28 mouse cellular contexts compared by ENCODE assay signal in genomic region chr11:107639657-107640056, GRCm38 (mm10).
DNase-seq lines count a peak whose midpoint lies in the region; ATAC-seq and TF ChIP-seq lines count a peak whose summit lies in the region.
"Had no signal": no experiment of that assay in that cellular context is flagged by ENCODE, and none has a peak within 500 bp of the region (broad histone marks: within the 10 kb centered on the region; RNA-seq: fewer than 3 reads in every experiment).

No protein-coding gene starts in this region.

- peaks cover 3% of the 10 kb centered on the region for H3K9me3 ChIP-seq in CH12.LX (replicated peaks; ENCODE audit: low read length)
- H3K9me3 ChIP-seq: embryonic facial prominence, embryonic 12.5 days; embryonic facial prominence, embryonic 15.5 days; forebrain, embryonic 12.5 days; heart, embryonic 12.5 days; heart, embryonic 15.5 days; hindbrain, embryonic 10.5 days; hindbrain, embryonic 13.5 days; intestine, embryonic 15.5 days had no signal

- H3K4me3 ChIP-seq in CH12.LX (replicated peaks in 1 of 3; ENCODE audit: low read depth in 2 of 3, low read length in 2 of 3, poor library complexity in 1 of 3): no peak overlapping the region
- H3K4me3 ChIP-seq: embryonic facial prominence, embryonic 12.5 days; embryonic facial prominence, embryonic 15.5 days; forebrain, embryonic 12.5 days; heart, embryonic 12.5 days; heart, embryonic 15.5 days; hindbrain, embryonic 10.5 days; hindbrain, embryonic 13.5 days; intestine, embryonic 15.5 days had no signal

- ATAC-seq in megakaryocyte progenitor cell, adult 5-6 weeks (replicated peaks; ENCODE audit: poor library complexity): peak; percentile 52
- ATAC-seq: activated CD4-positive, CD25-positive, alpha-beta regulatory T cell, adult 4 months; CD4-positive, CD25-positive, alpha-beta regulatory T cell, adult 4 months; forebrain, embryonic 16.5 days; hindbrain, embryonic 16.5 days; intestine, embryonic 15.5 days had no signal

- H3K27ac ChIP-seq in CH12.LX (ENCODE audit: insufficient read depth, low read depth): no peak overlapping the region
- H3K27ac ChIP-seq: embryonic facial prominence, embryonic 12.5 days; embryonic facial prominence, embryonic 15.5 days; forebrain, embryonic 12.5 days; heart, embryonic 15.5 days; hindbrain, embryonic 10.5 days; hindbrain, embryonic 13.5 days; intestine, embryonic 15.5 days had no signal

- no peak for TF ChIP-seq POLR2A in CH12.LX (IDR thresholded peaks at IDR 0.05; ENCODE audit: low read depth, low read length)

- TF ChIP-seq EP300 in CH12.LX (IDR thresholded peaks at IDR 0.05; ENCODE audit: low read length): no peak

- no peak for TF ChIP-seq CTCF in CH12.LX (conservative IDR thresholded peaks at IDR 0.05 in 1 of 2, IDR thresholded peaks at IDR 0.05 in 1 of 2; ENCODE audit: low read depth in 2 of 2, low read length in 2 of 2)

- H3K36me3 ChIP-seq in CH12.LX (replicated peaks in 1 of 2; ENCODE audit: control insufficient read depth in 1 of 2, insufficient read depth in 1 of 2, low read length in 1 of 2): peaks cover 60 to 89% of the 10 kb centered on the region in 2 experiments

- H3K4me2 ChIP-seq in CH12.LX (ENCODE audit: insufficient read depth, low read depth, poor library complexity, severe bottlenecking): no peak overlapping the region
- H3K4me2 ChIP-seq: embryonic facial prominence, embryonic 12.5 days; embryonic facial prominence, embryonic 15.5 days; forebrain, embryonic 12.5 days; heart, embryonic 12.5 days; heart, embryonic 15.5 days; hindbrain, embryonic 13.5 days; intestine, embryonic 15.5 days had no signal

- H3K79me2 ChIP-seq in CH12.LX (replicated peaks; ENCODE audit: control insufficient read depth, extremely low read depth, insufficient read depth, poor library complexity, severe bottlenecking): no peaks in the 10 kb centered on the region

- peak; percentile 27 for DNase-seq in CH12.LX (ENCODE audit: extremely low read depth)
- peak; percentile 47 for DNase-seq in MEL-GATA-1-ER (ENCODE audit: extremely low read depth, low read depth)
- no peak for DNase-seq in left cerebral cortex, adult 11 months (ENCODE audit: low spot score)
- no peak for DNase-seq in cerebellum, adult 9-10 months
- no peak for DNase-seq in spleen, postnatal 36 days (ENCODE audit: low spot score in 2 of 2)
- DNase-seq: adrenal gland, adult 8-10 months; adrenal gland, postnatal 25 days; cerebellum, adult 11-12 months; cerebellum, adult 8-10 months; cerebellum, postnatal 14 days; gastrocnemius, postnatal 14 days; heart, adult 18-20 months; heart, postnatal 10 days; heart, postnatal 36 days; kidney, adult 11 months had no signal

- in situ Hi-C loops in CH12.LX (cut with MboI; ENCODE audit: low pct_ligation_motif_present, low pct_unique_long_range_greater_than_20kb, low sequenced_read_pairs): loop anchor here (25.0 kb wide), 1 partner anchor 348 kb away; no protein-coding TSS in a partner anchor

- dilution Hi-C loops in CH12.LX (cut with MboI; ENCODE audit: extremely low pct_ligation_motif_present, extremely low pct_unique_long_range_greater_than_20kb, low sequenced_read_pairs): no loop called here

- H3K4me1 ChIP-seq in CH12.LX (ENCODE audit: control insufficient read depth in 1 of 2, insufficient read depth in 2 of 2): peaks cover 3 to 6% of the 10 kb centered on the region in 2 experiments; a peak in 3 of 4 replicates
- H3K4me1 ChIP-seq: embryonic facial prominence, embryonic 12.5 days; embryonic facial prominence, embryonic 15.5 days; forebrain, embryonic 12.5 days; heart, embryonic 12.5 days; heart, embryonic 15.5 days; intestine, embryonic 15.5 days had no signal

- no peak for TF ChIP-seq RAD21 in CH12.LX (IDR thresholded peaks at IDR 0.05; ENCODE audit: low read depth, low read length)

- H3K27me3 ChIP-seq in CH12.LX (replicated peaks): no peaks in the 10 kb centered on the region
- H3K27me3 ChIP-seq: embryonic facial prominence, embryonic 12.5 days; embryonic facial prominence, embryonic 15.5 days; forebrain, embryonic 12.5 days; heart, embryonic 12.5 days; heart, embryonic 15.5 days; hindbrain, embryonic 13.5 days; intestine, embryonic 15.5 days had no signal

- H3K9ac ChIP-seq in CH12.LX (ENCODE audit: insufficient read depth, low read depth): no peak overlapping the region
- H3K9ac ChIP-seq: embryonic facial prominence, embryonic 12.5 days; embryonic facial prominence, embryonic 15.5 days; forebrain, embryonic 12.5 days; heart, embryonic 12.5 days; heart, embryonic 15.5 days; hindbrain, embryonic 13.5 days; intestine, embryonic 15.5 days had no signal

TF ChIP-seq in CH12.LX, 34 proteins besides CTCF, POLR2A, EP300 and RAD21:
- TF ChIP-seq USF1 (IDR thresholded peaks at IDR 0.05; ENCODE audit: low read depth, low read length): no peak
- no peak for TF ChIP-seq TCF12 (IDR thresholded peaks at IDR 0.05; ENCODE audit: low read depth, low read length)
- no peak for TF ChIP-seq RCOR1 (conservative IDR thresholded peaks at IDR 0.05; ENCODE audit: low read depth, low read length)
- no peak for TF ChIP-seq NRF1 (IDR thresholded peaks at IDR 0.05; ENCODE audit: low read depth, low read length)
- no peak for TF ChIP-seq JUN (IDR thresholded peaks at IDR 0.05; ENCODE audit: insufficient read depth, low read depth, low read length)
- no peak for TF ChIP-seq ETS1 (conservative IDR thresholded peaks at IDR 0.05; ENCODE audit: low read depth, low read length)
- no peak for TF ChIP-seq ELF1 (IDR thresholded peaks at IDR 0.05; ENCODE audit: low read depth, low read length)
- TF ChIP-seq TBP (conservative IDR thresholded peaks at IDR 0.05; ENCODE audit: low read depth, low read length): no peak
- no peak for TF ChIP-seq GABPA (IDR thresholded peaks at IDR 0.05; ENCODE audit: insufficient replicate concordance, low read depth, low read length)
- no peak for TF ChIP-seq MAX (IDR thresholded peaks at IDR 0.05; ENCODE audit: low read length)
- no peak for TF ChIP-seq ZC3H11A (IDR thresholded peaks at IDR 0.05; ENCODE audit: low read depth, low read length)
- TF ChIP-seq CHD1 (IDR thresholded peaks at IDR 0.05; ENCODE audit: low read depth, low read length): no peak
- TF ChIP-seq SIN3A (IDR thresholded peaks at IDR 0.05; ENCODE audit: low read length): no peak

Comparison
In these comparisons a context has a peak if more than half of its experiments do, and no peak if none do; other contexts are left out.
1. DNase-seq: peak in CH12.LX (single experiment) and MEL-GATA-1-ER (single experiment); none in left cerebral cortex, adult 11 months (single experiment), cerebellum, adult 9-10 months (single experiment) and spleen, postnatal 36 days (0 of 2).